Mouse (Mus musculus) MEL (cell line): ENCODE data around the gene Abca13.

Source experiments
- CTCF ChIP-seq, 3 experiments: IDR thresholded peaks in 2 of 3; conservative IDR thresholded peaks in 1 of 3; 2 replicates each; pipeline ENCODE4 v1.5.1; 2011 to 2012; ENCODE audit warnings: low read length in 3 of 3, low read depth in 2 of 3, mild to moderate bottlenecking in 2 of 3, improper control_type of control experiment in 1 of 3, inconsistent platforms in 1 of 3, mixed read lengths in 1 of 3, moderate library complexity in 1 of 3; ENCODE audit not compliant: control insufficient read depth in 1 of 3, insufficient read depth in 1 of 3, poor library complexity in 1 of 3, severe bottlenecking in 1 of 3
- MYC ChIP-seq: IDR thresholded peaks from 2 replicates; pipeline ENCODE4 v1.6.1; 2011; ENCODE audit warnings: low read depth, mild to moderate bottlenecking, low read length, improper control_type of control experiment, moderate library complexity

DNA sequence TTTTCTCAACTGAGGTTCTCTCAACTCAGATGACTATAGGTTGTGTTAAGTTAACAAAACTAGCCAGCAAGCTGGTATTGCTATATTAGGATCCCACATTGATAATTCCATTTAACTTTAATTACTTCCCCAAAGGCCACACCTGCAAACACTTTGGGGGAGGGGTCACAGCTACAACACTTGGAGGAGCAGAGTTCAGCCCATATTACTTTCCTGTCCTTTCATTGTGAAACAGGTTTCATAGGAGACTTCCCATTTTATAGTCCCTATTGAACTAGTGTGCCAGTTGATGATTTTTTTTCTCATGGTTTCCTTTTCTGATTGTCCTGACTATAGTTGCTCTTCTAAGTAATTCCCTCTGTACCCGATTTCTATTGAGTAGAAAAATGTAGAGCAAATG lies 10.3 kb upstream of the Abca13 start:
- TF ChIP-seq CTCF (IDR thresholded peaks at IDR 0.05 in 2 of 3, conservative IDR thresholded peaks at IDR 0.05 in 1 of 3; ENCODE audit: control insufficient read depth in 1 of 3, insufficient read depth in 1 of 3, low read depth in 2 of 3, low read length in 3 of 3, poor library complexity in 1 of 3, severe bottlenecking in 1 of 3) (no peak), MYC (no peak)
